Mouse (Mus musculus): ENCODE measurements around the gene Tdo2. TPM values are rescaled to one million over a fixed set of nuclear protein-coding genes. Genes with fewer than 3 reads are reported as not detected.

Gene Tdo2
- polyA plus RNA-seq (2017; shearing (Covaris generic)): 0.29 TPM

DNA sequence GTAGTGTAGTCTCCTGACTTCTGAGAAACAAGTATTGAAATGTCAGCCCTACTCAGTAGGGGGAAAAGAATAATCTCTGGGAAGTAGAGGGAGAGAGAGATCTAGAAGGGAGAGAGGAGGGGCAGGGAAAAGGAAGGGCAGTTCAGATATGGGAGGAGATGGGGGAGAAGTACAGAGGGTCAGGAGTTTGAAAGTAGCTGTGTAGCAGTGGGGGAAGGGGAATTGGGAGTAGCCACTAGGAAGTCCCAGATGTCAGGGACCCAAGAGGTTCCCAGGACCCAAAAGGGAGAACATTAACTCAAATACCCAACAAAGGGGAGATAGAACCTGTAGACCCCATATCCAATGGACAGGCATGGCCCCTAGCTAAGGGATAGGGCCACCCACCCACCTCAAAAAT lies at the start of gene Tdo2:
Gene Tdo2, minus strand, starts transcription at position 101 of the 400 bp plus-strand sequence.

DNA sequence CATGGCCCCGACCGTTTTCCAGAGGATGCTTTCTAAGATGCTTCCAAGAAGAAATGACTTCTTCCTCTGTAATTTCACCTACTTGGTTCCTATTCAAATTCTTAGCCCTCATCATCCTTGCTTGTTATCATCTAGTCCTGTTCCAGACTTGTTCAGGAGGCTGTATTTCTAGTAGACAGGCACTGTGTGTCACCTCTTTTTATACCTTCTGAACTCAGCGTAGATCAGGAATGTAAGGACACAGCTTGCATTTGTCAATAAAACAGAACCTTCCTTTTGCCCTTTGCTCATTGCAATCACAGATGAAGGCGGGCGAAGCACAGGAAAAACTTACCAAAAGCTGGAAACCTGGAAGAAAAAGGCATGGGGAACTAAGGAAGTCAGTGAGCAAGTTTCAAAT lies 6.0 kb upstream of the Tdo2 start, which contains the start of gene Asic5:
Gene Asic5, plus strand, starts transcription at position 301 of the 400 bp plus-strand sequence.

GRCm38 (mm10) chr3:81932141-81933101 lies 43.6 kb downstream of the Tdo2 start, which contains the start of gene Ctso:
TSS of gene Ctso (plus strand) at chr3:81932601.

Other genes starting within 250 kb of the Tdo2 start
- gene Ctso, start 43.6 kb downstream of the Tdo2 start, polyA plus RNA-seq (2017; shearing (Covaris generic)): 38.5 TPM
- gene Asic5, start 6.1 kb upstream of the Tdo2 start, polyA plus RNA-seq (2017; shearing (Covaris generic)): not detected
- not detected for gene Gucy1b1, start 98.5 kb upstream of the Tdo2 start, polyA plus RNA-seq (2017; shearing (Covaris generic))
- 0.67 TPM for gene Gucy1a1, start 169.6 kb upstream of the Tdo2 start, polyA plus RNA-seq (2017; shearing (Covaris generic))

Data from effector memory CD4-positive, alpha-beta T cell, adult 7 months (primary cell).